Mouse (Mus musculus): ENCODE results near the gene Scube1. TPM values are rescaled to one million over a fixed set of nuclear protein-coding genes. Genes with fewer than 3 reads are reported as not detected.
A peak's percentile ranks its signal among the peaks of the same experiment; 100 is the strongest.

The Scube1 gene
- polyA plus RNA-seq, 1 experiment = not detected

GRCm38 (mm10) chr15:83667501-83667900 is 57.3 kb downstream of the Scube1 start:
- WGBS = 66% methylated on average over 6 of the region's 6 CpGs
- Histone ChIP-seq H3K4me3 (replicated peaks; ENCODE audit: control insufficient read depth, low read depth, low read length) (no peak overlapping the region), H3K27ac (ENCODE audit: control insufficient read depth, insufficient read depth, low read depth, low read length, poor library complexity) (no peak overlapping the region), H3K4me1 (ENCODE audit: control insufficient read depth, insufficient read depth, low read length) (no peaks in the 10 kb centered on the region)
- no peak for TF ChIP-seq POLR2A (IDR thresholded peaks at IDR 0.05; ENCODE audit: borderline replicate concordance, control insufficient read depth, low read depth, low read length)
- no peak for TF ChIP-seq CTCF (IDR thresholded peaks at IDR 0.05; ENCODE audit: control insufficient read depth, insufficient read depth, low read length)

GRCm38 (mm10) chr15:83666418-83666817 is 58.4 kb downstream of the Scube1 start:
- no peaks in the 10 kb centered on the region for H3K4me1 ChIP-seq (ENCODE audit: control insufficient read depth, insufficient read depth, low read length)
- TF ChIP-seq CTCF (IDR thresholded peaks at IDR 0.05; ENCODE audit: control insufficient read depth, insufficient read depth, low read length) (no peak), POLR2A (IDR thresholded peaks at IDR 0.05; ENCODE audit: borderline replicate concordance, control insufficient read depth, low read depth, low read length) (no peak)
- WGBS = 81% methylated on average over 10 of the region's 10 CpGs
- no peak overlapping the region for H3K4me3 ChIP-seq (replicated peaks; ENCODE audit: control insufficient read depth, low read depth, low read length)
- no peak overlapping the region for H3K27ac ChIP-seq (ENCODE audit: control insufficient read depth, insufficient read depth, low read depth, low read length, poor library complexity)

GRCm38 (mm10) chr15:83665993-83666392 is 58.8 kb downstream of the Scube1 start:
- no peak for TF ChIP-seq POLR2A (IDR thresholded peaks at IDR 0.05; ENCODE audit: borderline replicate concordance, control insufficient read depth, low read depth, low read length)
- no peak for TF ChIP-seq CTCF (IDR thresholded peaks at IDR 0.05; ENCODE audit: control insufficient read depth, insufficient read depth, low read length)
- H3K4me1 ChIP-seq (ENCODE audit: control insufficient read depth, insufficient read depth, low read length) = no peaks in the 10 kb centered on the region
- WGBS = 77% methylated on average over 6 of the region's 6 CpGs
- H3K4me3 ChIP-seq (replicated peaks; ENCODE audit: control insufficient read depth, low read depth, low read length) = no peak overlapping the region
- H3K27ac ChIP-seq (ENCODE audit: control insufficient read depth, insufficient read depth, low read depth, low read length, poor library complexity) = no peak overlapping the region

- H3K4me1 ChIP-seq (ENCODE audit: control insufficient read depth, insufficient read depth, low read length) = no peaks in the 10 kb centered on the region
- no peak overlapping the region for H3K27ac ChIP-seq (ENCODE audit: control insufficient read depth, insufficient read depth, low read depth, low read length, poor library complexity)
- TF ChIP-seq POLR2A (IDR thresholded peaks at IDR 0.05; ENCODE audit: borderline replicate concordance, control insufficient read depth, low read depth, low read length) (no peak), CTCF (IDR thresholded peaks at IDR 0.05; ENCODE audit: control insufficient read depth, insufficient read depth, low read length) (peak; percentile 35; the same call in 1 of the 2 replicates)
- H3K4me3 ChIP-seq (replicated peaks; ENCODE audit: control insufficient read depth, low read depth, low read length) = no peak overlapping the region
- WGBS = 51% methylated on average over 5 of the region's 5 CpGs
These were observed 60.1 kb downstream of the Scube1 start for GRCm38 (mm10) chr15:83664722-83665121.

GRCm38 (mm10) chr15:83663066-83663465 is 61.8 kb downstream of the Scube1 start:
- Histone ChIP-seq H3K4me3 (replicated peaks; ENCODE audit: control insufficient read depth, low read depth, low read length) (no peak overlapping the region), H3K27ac (ENCODE audit: control insufficient read depth, insufficient read depth, low read depth, low read length, poor library complexity) (no peak overlapping the region), H3K4me1 (ENCODE audit: control insufficient read depth, insufficient read depth, low read length) (no peaks in the 10 kb centered on the region)
- TF ChIP-seq POLR2A (IDR thresholded peaks at IDR 0.05; ENCODE audit: borderline replicate concordance, control insufficient read depth, low read depth, low read length) (no peak), CTCF (IDR thresholded peaks at IDR 0.05; ENCODE audit: control insufficient read depth, insufficient read depth, low read length) (no peak)
- 61% methylated on average over 4 of the region's 4 CpGs for WGBS

- no peak overlapping the region for H3K4me3 ChIP-seq (replicated peaks; ENCODE audit: control insufficient read depth, low read depth, low read length)
- H3K4me1 ChIP-seq (ENCODE audit: control insufficient read depth, insufficient read depth, low read length) = no peaks in the 10 kb centered on the region
- H3K27ac ChIP-seq (ENCODE audit: control insufficient read depth, insufficient read depth, low read depth, low read length, poor library complexity) = no peak overlapping the region
- TF ChIP-seq CTCF (IDR thresholded peaks at IDR 0.05; ENCODE audit: control insufficient read depth, insufficient read depth, low read length) (no peak), POLR2A (IDR thresholded peaks at IDR 0.05; ENCODE audit: borderline replicate concordance, control insufficient read depth, low read depth, low read length) (no peak)
- 72% methylated on average over 7 of the region's 7 CpGs for WGBS
These were observed 62.7 kb downstream of the Scube1 start for GRCm38 (mm10) chr15:83662106-83662505.

GRCm38 (mm10) chr15:83642518-83642917 is 82.3 kb downstream of the Scube1 start:
- no peak overlapping the region for H3K27ac ChIP-seq (ENCODE audit: control insufficient read depth, insufficient read depth, low read depth, low read length, poor library complexity)
- H3K4me3 ChIP-seq (replicated peaks; ENCODE audit: control insufficient read depth, low read depth, low read length) = no peak overlapping the region
- TF ChIP-seq CTCF (IDR thresholded peaks at IDR 0.05; ENCODE audit: control insufficient read depth, insufficient read depth, low read length) (no peak), POLR2A (IDR thresholded peaks at IDR 0.05; ENCODE audit: borderline replicate concordance, control insufficient read depth, low read depth, low read length) (no peak)
- no peaks in the 10 kb centered on the region for H3K4me1 ChIP-seq (ENCODE audit: control insufficient read depth, insufficient read depth, low read length)
- WGBS = 84% methylated on average over 6 of the region's 6 CpGs

- no peaks in the 10 kb centered on the region for H3K4me1 ChIP-seq (ENCODE audit: control insufficient read depth, insufficient read depth, low read length)
- TF ChIP-seq POLR2A (IDR thresholded peaks at IDR 0.05; ENCODE audit: borderline replicate concordance, control insufficient read depth, low read depth, low read length) = no peak
- TF ChIP-seq CTCF (IDR thresholded peaks at IDR 0.05; ENCODE audit: control insufficient read depth, insufficient read depth, low read length) = no peak
- whole genome bisulfite sequencing = 34% methylated on average over 4 of the region's 4 CpGs
- no peak overlapping the region for H3K27ac ChIP-seq (ENCODE audit: control insufficient read depth, insufficient read depth, low read depth, low read length, poor library complexity)
- H3K4me3 ChIP-seq (replicated peaks; ENCODE audit: control insufficient read depth, low read depth, low read length) = no peak overlapping the region
These were observed 84.6 kb downstream of the Scube1 start for GRCm38 (mm10) chr15:83640208-83640607.

GRCm38 (mm10) chr15:83639160-83639559 is 85.7 kb downstream of the Scube1 start:
- Histone ChIP-seq H3K27ac (ENCODE audit: control insufficient read depth, insufficient read depth, low read depth, low read length, poor library complexity) (no peak overlapping the region), H3K4me3 (replicated peaks; ENCODE audit: control insufficient read depth, low read depth, low read length) (no peak overlapping the region), H3K4me1 (ENCODE audit: control insufficient read depth, insufficient read depth, low read length) (no peaks in the 10 kb centered on the region)
- WGBS = 54% methylated on average over 3 of the region's 3 CpGs
- no peak for TF ChIP-seq POLR2A (IDR thresholded peaks at IDR 0.05; ENCODE audit: borderline replicate concordance, control insufficient read depth, low read depth, low read length)
- TF ChIP-seq CTCF (IDR thresholded peaks at IDR 0.05; ENCODE audit: control insufficient read depth, insufficient read depth, low read length) = no peak

Measured in bone marrow, adult 2 months (tissue).